Mouse (Mus musculus) heart, postnatal 0 days (tissue): ENCODE measurements at regions not wholly inside any gene's neighbourhood (a gene's known extent, or its start where the extent isn't known, plus 50 kb on each side); places are given as distances from the start of the nearest gene placed in this dataset.

Experiments
- CTCF ChIP-seq: IDR thresholded peaks from 2 replicates; pipeline ENCODE4 v1.5.1; 2016; ENCODE audit warnings: antibody characterized with exemption, control low read depth, low read depth
- EP300 ChIP-seq: IDR thresholded peaks from 2 replicates; pipeline ENCODE4 v1.6.1; 2016; ENCODE audit warnings: antibody characterized with exemption, low read depth

DNA sequence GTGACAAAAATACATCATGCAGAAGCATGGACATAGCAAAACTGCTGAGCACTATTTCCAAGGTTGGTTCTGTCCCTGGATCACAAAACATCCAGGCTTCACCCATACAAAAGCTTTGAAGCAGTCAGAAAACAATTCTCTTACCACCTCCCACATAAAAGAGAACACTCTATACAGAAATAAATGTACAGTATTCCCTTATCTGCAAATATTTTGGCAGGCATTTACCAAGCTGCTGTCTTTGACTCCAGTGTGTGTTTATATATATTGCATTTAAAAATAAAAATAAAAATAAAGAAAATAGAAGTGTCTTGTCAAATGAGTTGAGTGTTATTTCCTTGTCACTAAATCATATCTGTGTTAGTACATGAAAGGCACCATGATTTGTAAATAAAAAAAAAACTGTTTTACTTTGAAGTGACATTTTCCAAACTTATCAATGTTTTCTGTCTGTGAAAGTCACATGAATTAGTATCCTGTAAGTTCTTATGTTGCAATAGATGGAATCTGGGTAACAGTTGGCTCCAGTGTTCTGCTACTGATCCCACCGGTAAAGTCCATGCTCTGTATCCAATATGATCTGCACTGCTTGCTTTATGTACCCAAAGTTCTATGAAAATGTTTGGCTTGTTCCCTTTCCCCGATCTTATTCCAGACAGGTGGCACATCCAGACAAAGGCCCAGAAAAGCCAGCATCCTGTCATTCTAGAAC, 59.9 kb upstream of the Cd93 start:
- TF ChIP-seq CTCF, result no peak
- no peak for TF ChIP-seq EP300
